ENCODE assay signal across 32 mouse cellular contexts in the genomic region with DNA sequence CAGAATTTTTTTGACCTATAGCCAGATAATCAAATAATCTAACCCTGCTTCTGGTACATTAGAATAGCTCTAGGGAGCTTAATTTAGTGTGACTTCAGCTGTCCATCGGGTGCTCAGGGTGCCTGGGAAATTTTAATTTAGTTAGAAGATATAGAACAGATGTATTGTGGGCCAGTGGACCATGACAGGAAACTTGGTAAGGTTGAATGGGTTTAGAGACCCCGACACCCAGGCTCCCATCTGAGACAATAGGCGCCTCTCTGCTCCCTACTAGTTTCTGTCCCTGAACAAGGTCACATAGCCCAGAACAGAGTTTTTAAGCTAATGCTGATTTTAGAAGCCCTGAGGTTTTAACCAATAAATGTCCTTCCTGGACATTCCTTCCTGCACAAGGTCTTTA.
A peak's percentile ranks its signal among the peaks of the same experiment; 100 is the strongest.
DNase-seq lines count a peak whose midpoint lies in the region; ATAC-seq and TF ChIP-seq lines count a peak whose summit lies in the region.
"Had no signal": no experiment of that assay in that cellular context is flagged by ENCODE, and none has a peak within 500 bp of the region (broad histone marks: within the 10 kb centered on the region; RNA-seq: fewer than 3 reads in every experiment).

No protein-coding gene starts in this region.

- no peaks in the 10 kb centered on the region for H3K4me1 ChIP-seq in hindbrain, embryonic 11.5 days (replicated peaks; ENCODE audit: control insufficient read depth, insufficient read depth, low read length)
- H3K4me1 ChIP-seq in hindbrain, embryonic 14.5 days (replicated peaks; ENCODE audit: control insufficient read depth, insufficient read depth, low read length), result no peaks in the 10 kb centered on the region
- H3K4me1 ChIP-seq in kidney, embryonic 16.5 days (ENCODE audit: insufficient read depth, low read length), result no peaks in the 10 kb centered on the region
- H3K4me1 ChIP-seq: embryonic facial prominence, embryonic 10.5 days; embryonic facial prominence, embryonic 13.5 days; forebrain, embryonic 10.5 days; forebrain, embryonic 13.5 days; heart, embryonic 10.5 days; heart, embryonic 13.5 days; hindbrain, embryonic 15.5 days had no signal

- no peaks in the 10 kb centered on the region for H3K36me3 ChIP-seq in hindbrain, embryonic 11.5 days (ENCODE audit: control insufficient read depth, insufficient read depth, low read length)
- H3K36me3 ChIP-seq in hindbrain, embryonic 14.5 days (replicated peaks; ENCODE audit: control insufficient read depth, insufficient read depth), result no peaks in the 10 kb centered on the region
- H3K36me3 ChIP-seq in kidney, embryonic 16.5 days (ENCODE audit: insufficient read depth, low read length), result no peaks in the 10 kb centered on the region
- no peaks in the 10 kb centered on the region for H3K36me3 ChIP-seq in myocyte (ENCODE audit: control insufficient read depth, insufficient read depth)
- H3K36me3 ChIP-seq: embryonic facial prominence, embryonic 10.5 days; embryonic facial prominence, embryonic 13.5 days; forebrain, embryonic 10.5 days; G1E; heart, embryonic 10.5 days; heart, embryonic 13.5 days; hindbrain, embryonic 15.5 days had no signal

- H3K9me3 ChIP-seq in hindbrain, embryonic 11.5 days (ENCODE audit: control insufficient read depth, low read length), result no peaks in the 10 kb centered on the region
- H3K9me3 ChIP-seq in hindbrain, embryonic 14.5 days (ENCODE audit: control insufficient read depth, low read length), result no peaks in the 10 kb centered on the region
- H3K9me3 ChIP-seq in kidney, embryonic 16.5 days (ENCODE audit: low read length), result no peaks in the 10 kb centered on the region
- H3K9me3 ChIP-seq: embryonic facial prominence, embryonic 10.5 days; embryonic facial prominence, embryonic 13.5 days; forebrain, embryonic 10.5 days; forebrain, embryonic 13.5 days; heart, embryonic 10.5 days; heart, embryonic 13.5 days; hindbrain, embryonic 15.5 days had no signal

- no peak overlapping the region for H3K9ac ChIP-seq in hindbrain, embryonic 11.5 days (ENCODE audit: low read depth, low read length)
- H3K9ac ChIP-seq in hindbrain, embryonic 14.5 days, result no peak overlapping the region
- H3K9ac ChIP-seq in kidney, embryonic 16.5 days (replicated peaks; ENCODE audit: low read length), result no peak overlapping the region
- H3K9ac ChIP-seq: embryonic facial prominence, embryonic 13.5 days; forebrain, embryonic 13.5 days; heart, embryonic 13.5 days; hindbrain, embryonic 15.5 days had no signal

- peak; percentile 69; the same call in 1 of the 2 replicates for ATAC-seq in hindbrain, embryonic 11.5 days (ENCODE audit: low FRiP score)
- no peak for ATAC-seq in hindbrain, embryonic 14.5 days (ENCODE audit: low FRiP score)
- peak; percentile 49; the same call in 1 of the 2 replicates for ATAC-seq in kidney, embryonic 16.5 days (ENCODE audit: low FRiP score, low TSS enrichment)
- ATAC-seq in erythroid progenitor cell, adult 5-6 weeks (replicated peaks; ENCODE audit: low FRiP score, poor library complexity, severe bottlenecking), result no peak
- ATAC-seq: activated CD4-positive, CD25-positive, alpha-beta regulatory T cell, adult 4 months; forebrain, embryonic 13.5 days; forebrain, embryonic 16.5 days had no signal

- no peak overlapping the region for H3K27ac ChIP-seq in hindbrain, embryonic 11.5 days (ENCODE audit: low read depth, low read length)
- H3K27ac ChIP-seq in hindbrain, embryonic 14.5 days, result no peak overlapping the region
- H3K27ac ChIP-seq in kidney, embryonic 16.5 days (ENCODE audit: low read length), result no peak overlapping the region
- H3K27ac ChIP-seq: embryonic facial prominence, embryonic 10.5 days; embryonic facial prominence, embryonic 13.5 days; forebrain, embryonic 10.5 days; forebrain, embryonic 13.5 days; heart, adult 2 months; heart, embryonic 10.5 days; heart, embryonic 13.5 days; hindbrain, embryonic 15.5 days had no signal

- no peak for TF ChIP-seq POLR2A in myocyte (IDR thresholded peaks at IDR 0.05; ENCODE audit: insufficient read length, low read depth)

- no peak overlapping the region for H3ac ChIP-seq in myocyte (ENCODE audit: control insufficient read depth, insufficient read length)

- H3K4me3 ChIP-seq in hindbrain, embryonic 11.5 days (ENCODE audit: low read depth, low read length), result no peak overlapping the region
- H3K4me3 ChIP-seq in hindbrain, embryonic 14.5 days (replicated peaks; ENCODE audit: low read length), result no peak overlapping the region
- no peak overlapping the region for H3K4me3 ChIP-seq in kidney, embryonic 16.5 days (ENCODE audit: low read length)
- H3K4me3 ChIP-seq in myocyte, result no peak overlapping the region
- H3K4me3 ChIP-seq: embryonic facial prominence, embryonic 10.5 days; embryonic facial prominence, embryonic 13.5 days; erythroblast, embryonic 14.5 days; forebrain, embryonic 10.5 days; forebrain, embryonic 13.5 days; heart, adult 2 months; heart, embryonic 10.5 days; heart, embryonic 13.5 days; hindbrain, embryonic 15.5 days had no signal

- H3K4me2 ChIP-seq in hindbrain, embryonic 11.5 days (replicated peaks; ENCODE audit: low read depth, low read length), result no peak overlapping the region
- no peak overlapping the region for H3K4me2 ChIP-seq in hindbrain, embryonic 14.5 days (replicated peaks)
- H3K4me2 ChIP-seq in kidney, embryonic 16.5 days (replicated peaks; ENCODE audit: low read depth, low read length), result no peak overlapping the region
- H3K4me2 ChIP-seq in myocyte (ENCODE audit: low read depth), result peak overlapping the region; percentile 45
- H3K4me2 ChIP-seq: embryonic facial prominence, embryonic 13.5 days; forebrain, embryonic 13.5 days; heart, embryonic 13.5 days; hindbrain, embryonic 15.5 days had no signal

- H3K79me2 ChIP-seq in myocyte (ENCODE audit: control insufficient read depth, insufficient read depth), result no peaks in the 10 kb centered on the region

- no peak for DNase-seq in hindbrain, embryonic 11.5 days (ENCODE audit: low spot score)
- DNase-seq in hindbrain, embryonic 14.5 days (ENCODE audit: low spot score), result no peak
- no peak for DNase-seq in kidney, postnatal 36 days
- peak; percentile 23 for DNase-seq in MN1 (ENCODE audit: low spot score)
- DNase-seq: adrenal gland, adult 8-10 months; adrenal gland, postnatal 25 days; B cell, adult 2 months; cerebellum, adult 11-12 months; cerebellum, adult 8-10 months; cerebellum, postnatal 10 days; cerebellum, postnatal 36 days; embryo, embryonic 11 days; gastrocnemius, postnatal 10 days; gastrocnemius, postnatal 36 days; heart, adult 2 months; heart, postnatal 14 days; heart, postnatal 4 days had no signal

- H3K27me3 ChIP-seq in hindbrain, embryonic 11.5 days (ENCODE audit: control insufficient read depth, insufficient read depth, low read length), result no peaks in the 10 kb centered on the region
- no peaks in the 10 kb centered on the region for H3K27me3 ChIP-seq in hindbrain, embryonic 14.5 days (ENCODE audit: control insufficient read depth, insufficient read depth, low read length)
- H3K27me3 ChIP-seq in kidney, embryonic 16.5 days (ENCODE audit: insufficient read depth, low read length), result no peaks in the 10 kb centered on the region
- no peaks in the 10 kb centered on the region for H3K27me3 ChIP-seq in myocyte (ENCODE audit: control insufficient read depth, insufficient read depth, insufficient read length)
- H3K27me3 ChIP-seq: CH12.LX; embryonic facial prominence, embryonic 13.5 days; forebrain, embryonic 13.5 days; heart, embryonic 13.5 days; hindbrain, embryonic 15.5 days had no signal

- WGBS in hindbrain, embryonic 11.5 days, result 47% methylated on average over 3 of the region's 3 CpGs
- WGBS in hindbrain, embryonic 14.5 days, result 35% methylated on average over 3 of the region's 3 CpGs
- WGBS in kidney, embryonic 16.5 days, result 56% methylated on average over 3 of the region's 3 CpGs

TF ChIP-seq in myocyte, 11 proteins besides CTCF, POLR2A, EP300 and RAD21:
- TF ChIP-seq POLR2AphosphoS2 (IDR thresholded peaks at IDR 0.05; ENCODE audit: insufficient read length, low read depth) (no peak), USF1 (IDR thresholded peaks at IDR 0.05; ENCODE audit: low read depth) (no peak), MAX (IDR thresholded peaks at IDR 0.05; ENCODE audit: low read depth) (no peak), MYOD1 (IDR thresholded peaks at IDR 0.05; ENCODE audit: control insufficient read depth in 1 of 3, insufficient read length in 2 of 3, low read depth in 2 of 3) (no peak)

Comparison
In these comparisons a context has a peak if more than half of its experiments do, and no peak if none do; other contexts are left out.
1. ATAC-seq: peak in hindbrain, embryonic 11.5 days (single experiment) and kidney, embryonic 16.5 days (single experiment); none in hindbrain, embryonic 14.5 days (single experiment) and erythroid progenitor cell, adult 5-6 weeks (single experiment).